Mouse (Mus musculus): ENCODE results near the gene Ankrd11. TPM values are rescaled to one million over a fixed set of nuclear protein-coding genes. Genes with fewer than 3 reads are reported as not detected.

The Ankrd11 gene
- total RNA-seq, 2 experiments from 2014 or later: 52.0 to 65.8 TPM

DNA sequence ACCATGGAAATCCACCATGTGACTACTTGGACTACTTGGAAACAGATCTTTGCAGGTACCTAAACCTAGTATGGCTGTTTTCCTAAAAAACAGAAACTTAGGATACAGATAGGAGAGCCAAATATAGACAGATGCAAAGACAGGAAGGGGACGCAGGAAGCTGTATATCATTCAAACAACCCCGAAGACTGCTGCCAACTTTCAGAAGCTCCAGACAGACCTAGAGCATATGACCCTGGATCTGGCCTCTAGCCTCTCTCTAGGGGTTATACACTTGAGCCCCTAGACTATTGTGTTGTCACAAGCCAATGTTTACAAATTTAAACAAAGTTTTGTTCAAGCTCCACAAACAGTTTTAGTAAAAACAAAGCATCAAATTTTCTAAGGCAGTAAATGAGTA, 80.6 kb downstream of the Ankrd11 start:
- DNase-seq: no peak

DNA sequence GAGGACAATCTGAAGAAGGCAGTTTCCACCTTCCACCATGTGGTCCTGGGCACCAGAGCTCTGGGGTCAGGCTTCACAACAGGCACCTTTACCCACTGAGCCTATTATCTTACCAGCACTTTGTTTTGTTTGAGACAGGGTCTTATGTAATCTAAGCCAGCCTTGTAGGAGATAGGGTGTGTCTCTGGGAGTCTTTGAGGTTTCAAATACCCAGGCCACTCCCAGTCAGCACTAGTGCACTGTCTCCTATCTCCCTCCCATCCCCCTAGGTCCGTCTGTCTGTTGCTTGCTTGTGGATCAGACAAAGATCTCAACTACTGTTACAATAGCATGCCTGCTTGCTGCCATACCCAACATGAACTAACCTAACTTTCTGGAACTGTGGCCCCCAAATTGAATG, 81.1 kb downstream of the Ankrd11 start:
- no peak for DNase-seq

DNA sequence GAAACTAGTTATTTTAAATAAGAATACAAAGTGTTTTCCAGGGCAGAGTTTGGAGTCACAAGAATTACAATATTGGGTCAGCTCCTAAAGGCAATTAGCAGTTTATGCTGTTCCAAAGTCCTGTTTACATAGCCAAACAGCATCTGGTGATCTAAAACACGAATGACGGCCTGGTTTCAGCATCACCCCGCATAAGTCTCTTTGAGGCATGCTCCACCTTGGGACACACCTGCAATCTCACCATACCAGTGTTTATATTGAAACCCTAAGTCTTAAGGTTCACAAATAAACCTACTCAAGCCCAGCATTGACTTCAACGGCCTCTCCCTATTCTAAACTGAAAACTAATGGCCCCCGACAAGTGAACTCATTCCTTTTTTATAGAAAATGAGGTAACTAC, 81.8 kb downstream of the Ankrd11 start:
- no peak for DNase-seq

DNA sequence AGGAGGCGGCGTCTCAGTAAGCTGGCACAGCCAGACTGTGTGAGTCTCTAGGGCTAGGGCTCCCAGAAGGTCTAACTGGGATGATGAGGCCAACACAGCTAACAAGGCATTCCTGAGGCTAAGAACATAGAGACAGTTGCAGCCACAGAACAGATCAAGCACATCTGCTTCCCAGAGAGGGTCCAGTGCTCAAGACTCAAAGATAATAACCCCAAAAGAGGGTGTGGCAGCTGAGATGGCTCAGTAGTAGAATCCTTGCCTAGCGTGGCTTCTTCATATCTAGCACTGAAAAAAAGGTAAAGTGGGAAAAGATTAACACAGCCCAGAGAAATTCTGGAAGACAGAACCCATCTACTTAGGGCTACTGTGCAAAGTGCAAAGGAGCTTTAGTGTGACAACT, 86.1 kb downstream of the Ankrd11 start:
- DNase-seq: no peak

DNA sequence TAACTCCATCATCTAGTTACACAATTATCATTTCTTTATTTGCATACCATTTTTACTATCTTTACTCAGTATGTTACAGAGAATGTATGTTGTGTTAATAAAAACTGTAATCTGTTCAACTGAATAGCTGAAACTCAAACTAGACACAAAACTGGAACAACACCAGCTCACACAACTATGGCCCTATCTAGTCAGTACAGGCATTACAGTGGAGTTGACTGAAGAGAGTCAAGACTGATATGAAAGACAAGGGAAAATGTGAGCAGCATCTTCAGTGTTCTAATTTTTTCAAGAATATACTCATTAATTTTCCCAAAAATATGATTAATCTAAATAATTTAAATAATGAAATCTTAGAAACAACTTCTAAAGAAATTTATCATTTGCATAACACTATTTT, 86.9 kb downstream of the Ankrd11 start:
- DNase-seq: no peak

DNA sequence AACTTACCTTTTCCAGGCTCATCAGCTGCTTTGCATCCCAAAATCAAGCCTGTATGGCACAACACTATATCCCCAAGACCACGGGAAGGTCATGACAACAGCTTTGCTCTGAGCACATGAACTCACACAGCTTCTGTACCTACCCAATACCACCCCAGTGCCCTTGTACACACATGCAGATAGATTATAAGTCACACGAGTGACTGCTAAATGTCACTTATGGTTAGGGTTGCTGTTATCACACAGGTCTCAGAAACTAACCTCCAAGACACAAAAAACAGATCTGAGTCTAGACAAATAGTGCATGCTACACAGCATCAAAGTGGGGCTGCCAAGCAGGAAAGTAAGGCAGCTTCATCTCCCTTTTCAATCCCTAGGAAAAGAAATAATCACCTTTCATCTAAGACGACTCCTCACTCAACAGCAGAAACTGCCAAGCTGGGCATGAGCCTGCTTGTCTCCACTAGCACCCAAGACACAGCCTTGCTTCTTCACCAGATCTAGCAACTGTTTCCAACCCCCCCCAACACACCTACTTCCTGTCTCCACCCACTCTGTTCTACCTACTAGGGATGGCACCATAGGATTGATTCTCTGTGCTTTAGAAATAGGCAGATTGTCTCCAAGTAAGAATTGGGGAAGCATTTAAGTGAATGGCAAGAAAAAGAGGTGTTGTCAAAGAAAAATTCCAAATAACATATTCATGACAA, 87.8 kb downstream of the Ankrd11 start:
- DNase-seq: no peak

DNA sequence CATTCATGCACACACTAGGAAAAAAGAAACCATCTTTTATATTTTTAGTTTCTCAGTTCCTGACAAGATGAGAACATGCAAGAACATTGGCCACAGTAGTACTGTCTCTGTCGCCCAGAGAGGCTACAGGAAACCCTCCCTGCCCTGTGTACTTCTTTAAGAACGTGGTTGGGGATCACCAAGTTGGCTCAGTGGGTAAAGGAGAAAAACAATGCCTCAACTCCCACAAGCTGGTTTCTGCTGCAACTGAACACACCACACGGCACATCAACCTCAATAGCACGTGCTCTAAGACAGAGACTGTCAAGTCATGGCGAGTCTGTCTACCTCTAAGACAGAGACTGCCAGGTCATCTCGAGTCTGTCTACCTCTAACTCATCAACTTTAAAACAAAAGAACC, 89.0 kb downstream of the Ankrd11 start:
- no peak for DNase-seq

DNA sequence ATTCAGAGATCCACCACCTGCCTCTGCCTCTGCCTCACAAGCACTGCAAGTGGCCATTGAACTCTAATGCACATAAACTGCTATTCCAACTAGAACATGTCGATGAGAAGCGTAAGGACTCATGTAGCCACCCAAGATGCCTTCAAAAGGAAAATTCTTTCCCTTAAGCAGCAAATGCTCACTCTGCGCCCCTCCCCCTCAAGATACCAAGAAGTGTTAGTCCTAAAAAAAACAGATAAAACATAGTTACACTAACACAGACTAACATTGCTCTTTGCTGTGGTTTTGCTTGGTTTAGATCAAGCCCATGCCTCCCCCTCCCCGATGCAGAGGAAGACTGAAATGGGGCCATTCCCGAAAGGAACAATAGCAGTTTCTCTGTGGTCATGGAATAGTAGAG, 90.6 kb downstream of the Ankrd11 start:
- no peak for DNase-seq

DNA sequence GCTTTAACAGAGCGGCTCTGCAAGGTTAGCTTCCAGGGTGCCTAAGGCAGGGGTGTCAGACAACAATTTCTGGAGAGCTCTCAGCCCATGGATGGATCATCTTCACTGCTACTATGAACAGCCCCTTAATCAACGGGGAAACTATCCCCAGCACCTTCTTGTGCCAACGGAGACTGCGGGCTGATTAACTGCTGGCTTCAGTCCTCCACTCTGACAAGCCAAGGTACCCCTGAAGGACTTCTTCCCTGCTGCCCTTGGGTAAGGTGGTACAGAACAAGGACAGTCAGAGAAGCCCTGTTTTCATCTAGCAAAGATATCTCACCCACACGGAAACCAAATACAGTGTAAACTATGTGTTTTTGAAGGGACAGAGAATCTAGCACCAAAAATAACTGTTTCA, 92.4 kb downstream of the Ankrd11 start:
- DNase-seq: no peak

DNA sequence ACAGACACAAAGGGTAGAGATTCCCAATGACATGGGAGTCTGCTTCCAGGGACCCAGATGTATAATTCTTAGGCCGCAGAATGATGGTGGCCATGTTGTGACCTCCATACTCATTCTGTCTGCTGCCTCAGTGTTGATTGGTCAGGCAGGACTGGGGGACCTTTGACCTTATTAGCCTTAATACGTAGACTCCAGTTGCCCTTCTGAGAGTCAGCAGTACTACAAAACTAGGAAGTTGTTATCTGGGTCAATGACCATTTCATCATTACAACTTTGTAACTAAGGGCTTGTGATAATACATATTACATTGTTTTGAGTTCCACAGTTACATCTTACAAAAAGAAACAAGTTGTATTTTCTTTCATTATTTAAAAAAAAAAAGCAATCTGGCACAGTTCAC, 96.3 kb downstream of the Ankrd11 start:
- DNase-seq: no peak

DNA sequence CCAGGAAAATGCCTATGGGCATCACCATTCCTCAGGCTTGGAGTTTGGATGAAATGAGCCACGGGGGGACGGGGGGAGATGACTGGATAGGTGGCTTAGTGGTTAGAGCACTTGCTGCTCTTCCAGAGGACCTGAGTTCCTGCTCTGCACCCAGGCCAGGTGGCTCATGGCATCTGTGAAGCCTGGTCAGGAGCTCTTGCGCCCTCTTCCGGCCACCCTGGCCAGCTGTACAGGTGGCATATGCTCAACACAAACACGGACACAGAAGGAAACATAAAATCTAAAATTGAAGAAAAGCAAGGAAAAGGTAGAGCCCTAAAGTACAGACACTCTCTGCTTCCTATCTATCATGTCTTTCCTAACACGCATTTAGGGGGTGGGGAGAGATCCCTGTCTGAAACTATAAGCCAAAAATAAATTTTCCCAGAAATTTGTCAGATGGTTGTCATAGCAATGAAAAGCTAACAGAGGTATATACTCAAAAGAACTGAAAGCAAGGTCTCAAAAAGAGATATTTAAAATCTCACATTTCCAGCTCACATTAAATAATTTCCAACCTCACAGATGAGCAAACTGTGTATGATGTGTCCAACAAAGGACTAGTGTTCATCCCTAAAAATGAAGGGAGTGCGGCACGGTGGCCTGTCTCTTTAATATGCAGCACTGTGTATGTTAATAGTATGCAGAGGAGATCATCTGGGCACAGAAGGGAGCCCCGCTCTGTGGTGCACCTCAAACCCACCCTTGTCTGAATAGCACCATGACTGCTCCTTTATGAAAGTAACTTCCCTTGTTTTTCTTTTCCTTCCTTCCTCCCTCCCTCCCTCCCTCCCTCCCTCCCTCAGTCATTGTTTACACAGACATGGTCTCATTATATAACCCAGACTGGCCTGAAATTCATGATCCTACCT, 99.0 kb downstream of the Ankrd11 start:
- DNase-seq: no peak

DNA sequence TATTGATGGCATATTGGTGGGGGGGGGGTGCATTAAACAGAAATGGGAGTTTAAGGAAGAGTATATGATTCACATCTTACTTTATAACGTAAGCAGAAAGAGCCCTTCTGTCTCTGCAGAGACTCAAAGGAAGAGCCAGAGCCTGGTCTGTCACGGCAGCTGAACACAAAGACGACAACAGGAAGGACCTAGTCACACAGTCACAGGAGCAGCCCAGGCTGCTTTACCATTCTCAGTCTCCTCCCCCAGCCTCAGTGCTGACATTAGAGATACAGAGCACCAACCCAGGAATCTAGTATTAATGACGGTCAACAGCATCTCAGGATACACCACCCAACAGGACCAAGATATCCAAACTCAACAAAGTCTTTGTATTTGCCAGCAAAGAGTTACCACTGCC, 103.5 kb downstream of the Ankrd11 start:
- no peak for DNase-seq

DNA sequence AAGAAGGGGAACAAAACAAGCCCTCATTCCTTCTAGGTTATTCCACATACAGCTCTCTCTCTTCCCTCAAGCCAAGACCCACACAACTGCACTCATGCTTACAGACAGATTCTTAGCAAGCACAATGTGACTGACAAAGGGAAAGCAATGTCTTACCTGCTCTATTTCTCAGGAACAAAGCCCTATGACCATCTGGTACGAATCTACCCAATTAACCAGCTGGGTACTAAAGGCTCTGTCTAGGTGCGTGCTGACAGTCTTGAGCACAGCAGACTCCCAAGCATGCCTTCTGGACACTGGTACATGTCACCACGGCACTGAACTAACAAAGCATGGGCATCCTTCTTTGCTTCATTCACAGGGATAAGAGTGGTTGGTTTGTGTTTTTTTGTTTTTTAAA, 103.9 kb downstream of the Ankrd11 start:
- no peak for DNase-seq

DNA sequence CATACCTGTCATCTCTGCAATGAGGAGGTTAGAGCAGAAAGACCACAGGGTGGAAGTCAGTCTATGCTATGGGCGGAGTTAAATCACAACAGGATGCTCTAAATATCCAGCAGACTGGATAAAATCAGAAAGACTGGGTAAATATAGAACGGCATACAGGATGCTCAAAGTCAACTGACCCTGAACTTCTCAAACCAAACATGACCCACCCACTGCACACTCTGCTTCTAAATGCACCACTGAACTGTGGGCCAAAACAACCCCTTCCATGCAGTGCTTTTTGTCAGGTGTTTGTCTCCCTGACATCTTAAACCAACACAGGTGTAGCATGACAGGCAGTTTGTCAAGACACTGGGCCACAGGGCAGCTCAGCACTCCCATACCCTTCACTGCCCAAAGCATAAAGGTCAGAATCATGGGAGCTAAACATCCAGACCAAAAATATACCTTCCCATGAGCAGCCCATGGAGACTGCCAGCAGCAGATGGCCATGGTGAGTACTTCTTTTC, 104.5 kb downstream of the Ankrd11 start:
- no peak for DNase-seq

DNA sequence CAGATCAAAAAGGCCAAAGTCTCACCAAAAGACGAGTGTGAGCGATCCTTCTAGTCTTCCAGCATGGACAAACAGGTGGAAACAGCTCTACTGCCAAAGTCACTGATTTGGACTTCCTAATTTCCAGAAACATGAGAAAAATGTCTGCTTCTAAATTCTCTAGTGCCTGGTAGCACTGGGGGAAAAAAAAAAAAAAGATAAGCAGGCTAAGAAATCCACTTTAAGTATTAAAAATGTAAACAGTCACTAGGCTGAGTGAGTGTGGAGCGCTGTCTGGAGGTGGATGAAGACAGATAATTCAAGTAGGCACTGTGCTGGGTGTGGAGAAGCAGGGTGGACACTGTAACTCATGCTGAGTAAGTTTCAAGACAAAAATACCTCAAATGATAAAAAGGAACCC, 106.2 kb downstream of the Ankrd11 start:
- DNase-seq: no peak

DNA sequence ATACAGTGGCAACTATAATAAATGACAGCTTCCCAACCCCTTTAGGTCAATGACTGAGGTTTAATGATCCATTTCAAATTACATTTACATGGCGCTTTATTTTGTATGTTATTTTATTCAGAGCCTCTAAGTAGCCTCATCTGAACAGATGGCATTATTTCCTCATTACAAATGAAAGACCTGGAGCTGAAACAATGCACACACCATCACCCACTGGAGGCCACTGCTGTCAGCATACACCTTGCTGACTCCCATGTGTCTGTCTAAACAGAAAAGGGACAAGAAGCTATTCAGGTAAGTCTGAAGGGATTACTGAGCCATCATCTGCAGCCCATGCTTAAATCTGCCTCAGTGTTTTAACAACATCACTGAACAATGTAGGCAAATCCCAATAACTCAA, 107.0 kb downstream of the Ankrd11 start:
- DNase-seq: no peak

DNA sequence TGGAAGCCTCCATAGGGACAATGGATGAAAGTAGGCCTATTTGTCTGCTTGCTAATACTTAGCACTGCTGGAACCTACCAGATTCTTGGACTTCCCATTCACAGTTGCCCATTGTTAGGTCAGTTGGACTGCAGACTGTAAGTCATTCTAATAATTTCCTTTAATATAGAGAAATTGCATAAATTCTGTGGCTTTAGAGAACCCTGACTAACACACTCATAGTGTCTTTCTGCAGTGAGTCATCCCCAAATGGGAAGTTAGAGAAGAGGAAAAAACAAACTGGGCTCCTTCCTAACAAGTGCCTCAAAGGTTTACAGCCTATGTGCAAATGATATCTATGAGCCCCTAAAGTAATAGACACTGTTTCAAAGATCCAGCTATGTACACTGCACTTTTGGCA, 108.1 kb downstream of the Ankrd11 start:
- no peak for DNase-seq

DNA sequence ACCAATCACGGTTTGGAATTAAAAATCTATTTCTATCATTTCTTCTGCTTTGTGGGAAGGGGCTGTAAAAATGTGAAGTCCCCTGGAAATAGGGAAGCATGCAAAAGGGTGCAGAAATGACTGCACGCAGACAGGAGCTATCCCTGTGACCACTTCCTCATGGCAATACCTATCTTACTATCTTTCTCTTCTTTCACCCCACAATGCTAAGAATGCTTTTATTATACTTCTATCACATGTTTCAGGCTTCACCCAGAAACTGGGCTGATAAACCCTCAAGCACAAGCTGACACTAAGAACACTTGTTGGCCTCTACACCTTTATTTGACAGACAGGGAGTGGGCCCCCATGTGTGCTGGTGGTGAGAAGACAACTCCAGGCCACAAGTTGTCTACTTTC, 109.5 kb downstream of the Ankrd11 start:
- no peak for DNase-seq

DNA sequence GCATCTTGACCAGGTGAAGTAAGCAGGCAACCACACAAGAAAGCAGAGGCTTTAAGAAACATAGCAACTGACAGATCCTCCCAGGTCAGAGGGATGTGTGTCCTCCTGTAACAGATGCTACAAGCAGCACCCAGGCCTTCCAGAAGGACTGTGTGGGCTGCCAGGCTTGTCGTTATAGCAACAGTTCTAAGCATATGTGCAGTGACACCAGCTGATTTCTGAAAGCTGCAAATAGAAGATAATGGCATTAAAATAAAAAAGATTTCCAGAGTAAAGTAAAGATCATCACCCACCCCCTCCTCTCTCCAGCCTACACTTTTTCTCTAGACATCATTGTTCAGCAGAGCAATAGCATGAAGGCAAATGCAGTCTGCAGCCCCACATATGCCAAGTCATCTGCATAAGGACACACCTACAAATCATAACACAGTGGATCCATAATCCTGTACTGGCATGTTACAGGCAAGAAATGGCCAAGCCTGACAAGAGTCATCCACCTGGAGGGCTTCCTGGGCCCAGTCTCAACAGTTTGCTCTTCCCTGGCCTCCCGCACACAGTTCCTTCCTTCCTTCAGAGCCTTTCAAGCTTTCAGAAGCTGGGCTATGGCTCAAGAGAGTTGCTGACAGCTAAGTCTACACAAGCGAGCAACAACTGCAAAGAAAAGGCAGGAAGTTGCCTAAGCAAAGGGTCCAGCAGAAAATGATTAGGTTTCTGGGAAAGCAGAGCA, 110.1 kb downstream of the Ankrd11 start:
- no peak for DNase-seq

DNA sequence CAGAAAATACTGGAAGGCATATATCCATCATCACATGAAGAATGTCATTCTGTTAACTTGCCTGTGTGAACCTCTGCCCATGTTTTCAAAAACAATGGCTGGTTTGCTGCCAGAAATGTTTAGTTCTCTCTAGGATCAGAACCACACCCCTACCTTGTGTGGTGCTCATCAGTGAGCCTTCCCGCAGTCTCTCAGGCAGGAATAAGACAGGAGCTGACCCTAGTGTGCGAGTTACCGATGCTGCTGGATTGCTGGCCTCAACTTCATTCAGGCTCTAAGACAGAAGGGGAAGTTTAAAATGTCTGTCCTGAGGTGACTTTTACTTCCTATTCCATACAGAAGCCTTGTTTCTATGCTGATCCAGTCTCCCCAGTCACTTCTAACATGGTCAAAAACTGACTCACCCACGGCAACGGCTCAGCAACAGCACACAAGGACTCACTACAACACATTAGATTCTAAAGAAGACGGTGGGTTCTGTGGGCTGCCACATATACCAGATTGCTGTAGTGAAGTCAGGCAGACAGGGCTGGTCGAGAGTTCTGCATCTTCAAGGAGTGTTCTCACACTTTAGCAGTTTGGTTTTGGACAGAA, 113.3 kb downstream of the Ankrd11 start:
- no peak for DNase-seq

DNA sequence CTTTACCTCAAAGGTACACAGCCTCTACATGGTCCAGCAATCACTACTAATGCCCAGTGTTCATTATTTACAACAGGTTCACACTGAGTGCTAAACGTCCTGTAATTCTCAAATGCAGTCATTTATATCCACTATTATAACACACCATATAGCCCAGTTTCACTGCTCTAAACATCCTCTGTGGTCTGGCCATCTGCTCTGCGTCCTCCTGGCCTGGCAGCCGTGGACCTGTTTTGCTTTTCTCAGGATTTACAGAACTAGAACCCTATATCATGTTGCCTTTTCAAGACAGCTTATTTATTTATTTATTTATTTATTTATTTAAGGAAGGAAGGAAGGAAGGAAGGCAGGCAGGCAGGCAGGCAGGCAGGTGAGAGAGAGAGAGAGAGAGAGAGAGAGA, 114.2 kb downstream of the Ankrd11 start:
- no peak for DNase-seq

DNA sequence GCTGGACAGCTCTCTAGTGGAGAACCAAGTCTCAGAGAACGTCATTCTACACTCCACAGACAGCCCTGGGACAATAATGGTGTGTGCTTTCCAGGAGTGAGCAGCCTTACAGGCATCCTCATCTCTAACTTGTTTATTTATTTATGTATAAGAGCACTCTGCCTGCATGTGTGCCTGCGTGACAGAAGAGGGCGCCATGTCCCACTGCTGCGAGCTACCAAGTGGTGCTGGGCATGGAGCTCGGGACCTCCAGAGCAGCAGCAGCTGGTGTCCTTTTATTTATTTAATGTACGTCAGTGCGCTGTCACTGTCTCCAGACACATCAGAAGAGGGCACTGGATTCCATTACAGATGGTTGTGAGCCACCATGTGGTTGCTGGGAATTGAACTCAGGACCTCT, 115.3 kb downstream of the Ankrd11 start:
- DNase-seq: no peak
